Mouse (Mus musculus): ENCODE measurements around the gene Mettl17. TPM values are rescaled to one million over a fixed set of nuclear protein-coding genes. Genes with fewer than 3 reads are reported as not detected.

Gene Mettl17
- polyA plus RNA-seq, 1 experiment from 2014 or later = 40.5 TPM

DNA sequence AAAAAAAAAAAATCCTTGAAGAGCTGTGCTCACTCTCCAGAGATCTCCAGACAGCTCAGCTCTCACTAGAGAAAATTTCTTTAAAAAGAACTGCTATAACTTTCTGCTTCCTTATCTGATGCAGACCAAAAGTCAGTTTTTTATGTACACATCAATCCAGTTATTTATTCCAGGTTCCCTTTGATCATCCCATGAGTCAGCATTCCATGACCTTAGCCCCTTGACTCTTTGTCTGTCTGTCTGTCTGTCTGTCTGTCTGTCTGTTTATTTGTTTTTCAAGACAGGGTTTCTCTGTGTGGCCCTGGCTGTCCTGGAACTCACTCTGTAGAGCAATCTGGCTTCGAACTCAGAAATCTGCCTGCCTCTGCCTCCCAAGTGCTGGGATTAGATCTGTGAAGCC lies 14.7 kb downstream of the Mettl17 start:
- no peaks in the 10 kb centered on the region for H3K9me3 ChIP-seq
- 87% methylated on average over 1 of the region's 1 CpGs for WGBS
- ATAC-seq (ENCODE audit: extremely low read depth, insufficient number of reproducible peaks, low FRiP score, low TSS enrichment) = no peak

DNA sequence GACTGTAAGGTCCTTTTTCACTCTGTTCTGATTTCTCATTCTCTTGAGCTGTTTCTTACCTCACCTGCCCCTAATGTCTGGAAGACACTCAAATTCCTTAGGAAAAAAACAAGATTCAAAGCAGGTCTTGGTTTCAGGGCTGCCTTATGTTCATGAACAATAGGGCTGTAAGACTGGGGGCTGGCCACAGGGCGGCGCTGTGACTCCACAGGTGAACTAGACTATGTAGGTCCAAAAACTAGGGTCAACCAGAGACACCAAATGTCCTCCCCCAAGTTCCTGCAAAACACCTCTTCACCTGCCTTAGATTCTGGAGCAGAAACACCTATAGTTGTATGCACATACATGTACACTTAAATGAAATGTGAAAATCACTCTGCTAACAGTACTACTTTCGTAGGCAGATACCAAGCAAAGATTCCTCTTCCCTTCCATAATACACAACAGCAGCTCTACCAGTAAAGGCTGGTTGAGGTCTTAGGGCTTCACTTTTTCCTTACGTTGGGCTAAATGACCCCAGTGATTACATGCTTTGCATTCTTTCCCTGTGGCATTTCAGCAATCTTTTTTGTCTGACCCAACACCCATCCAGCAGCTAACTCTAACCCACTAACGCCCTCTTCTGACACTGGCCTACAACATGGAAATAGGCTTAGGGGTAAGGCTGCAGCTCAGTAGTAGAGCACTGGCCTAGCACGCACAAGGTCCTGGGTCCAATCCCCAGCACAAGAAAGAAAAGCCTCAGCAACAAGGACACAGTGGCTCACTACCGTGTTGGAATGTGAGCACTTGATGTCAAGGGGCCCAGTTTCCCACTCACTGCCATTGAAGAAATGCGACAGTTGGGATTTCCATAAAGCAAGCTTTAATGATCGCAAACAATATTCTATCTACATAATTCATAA lies 18.4 kb downstream of the Mettl17 start:
- Histone ChIP-seq H3K27ac (replicated peaks) (peak overlapping the region; percentile 53), H3K4me1 (peaks cover 31% of the 10 kb centered on the region), H3K9ac (0 out of 2 replicates have a peak overlapping the region, but pooled peaks have one; percentile 29), H3K36me3 (peaks cover 33% of the 10 kb centered on the region), H3K27me3 (replicated peaks) (no peaks in the 10 kb centered on the region), H3K4me3 (no peak overlapping the region), H3K4me2 (no peak overlapping the region), H3K9me3 (no peaks in the 10 kb centered on the region)
- WGBS = 44% methylated on average over 9 of the region's 9 CpGs
- no peak for ATAC-seq (ENCODE audit: extremely low read depth, insufficient number of reproducible peaks, low FRiP score, low TSS enrichment)

More for the DNA sequence above, 14.7 kb downstream of the Mettl17 start:
- no peak overlapping the region for H3K27ac ChIP-seq (replicated peaks)
- H3K4me2 ChIP-seq = no peak overlapping the region
- H3K4me3 ChIP-seq = no peak overlapping the region
- H3K9ac ChIP-seq = no peak overlapping the region
- peaks cover 3% of the 10 kb centered on the region; the same call in 1 of the 2 replicates for H3K36me3 ChIP-seq
- no peaks in the 10 kb centered on the region for H3K27me3 ChIP-seq (replicated peaks)
- peaks cover 14% of the 10 kb centered on the region for H3K4me1 ChIP-seq

- 0 out of 2 replicates have a peak overlapping the region, but pooled peaks have one; percentile 24 for H3K9ac ChIP-seq
- H3K9me3 ChIP-seq = no peaks in the 10 kb centered on the region
- no peaks in the 10 kb centered on the region for H3K27me3 ChIP-seq (replicated peaks)
- H3K27ac ChIP-seq (replicated peaks) = 0 out of 2 replicates have a peak overlapping the region, but pooled peaks have one; percentile 15
- no peak overlapping the region for H3K4me2 ChIP-seq
- H3K4me3 ChIP-seq = no peak overlapping the region
- peaks cover 40% of the 10 kb centered on the region for H3K36me3 ChIP-seq
- no peak for ATAC-seq (ENCODE audit: extremely low read depth, insufficient number of reproducible peaks, low FRiP score, low TSS enrichment)
- peaks cover 31% of the 10 kb centered on the region for H3K4me1 ChIP-seq
- 77% methylated on average over 9 of the region's 9 CpGs for WGBS
Measured at GRCm38 (mm10) chr14:51903782-51904181, 19.1 kb downstream of the Mettl17 start.

- H3K9me3 ChIP-seq = no peaks in the 10 kb centered on the region
- H3K4me3 ChIP-seq = no peak overlapping the region
- H3K4me1 ChIP-seq = peaks cover 31% of the 10 kb centered on the region
- H3K27ac ChIP-seq (replicated peaks) = no peak overlapping the region
- no peaks in the 10 kb centered on the region for H3K27me3 ChIP-seq (replicated peaks)
- no peak overlapping the region for H3K9ac ChIP-seq
- H3K36me3 ChIP-seq = peaks cover 49% of the 10 kb centered on the region
- ATAC-seq (ENCODE audit: extremely low read depth, insufficient number of reproducible peaks, low FRiP score, low TSS enrichment) = no peak
- no peak overlapping the region for H3K4me2 ChIP-seq
- WGBS = 67% methylated on average over 7 of the region's 7 CpGs
Measured at GRCm38 (mm10) chr14:51904706-51905105, 20.1 kb downstream of the Mettl17 start.

DNA sequence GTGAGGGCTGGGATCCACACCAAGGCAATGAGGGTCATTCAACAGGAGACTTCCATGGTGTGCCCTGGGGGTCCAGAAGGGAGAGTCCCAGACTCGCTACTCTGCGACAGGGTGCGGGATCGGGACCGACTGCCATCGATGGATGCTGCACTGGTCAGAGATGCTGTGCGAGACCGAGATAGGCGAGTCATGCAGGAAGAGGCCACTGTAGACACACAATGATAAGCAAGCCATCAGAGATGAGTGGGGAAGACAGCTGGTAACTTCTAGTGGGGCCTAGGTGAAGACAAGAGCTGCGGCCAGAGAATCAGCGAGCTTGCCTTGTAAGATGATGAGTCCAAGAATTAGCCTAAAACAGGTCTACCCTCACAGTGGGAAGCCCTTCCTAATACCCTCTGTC lies 21.5 kb downstream of the Mettl17 start:
- Histone ChIP-seq H3K36me3 (peaks cover 63% of the 10 kb centered on the region), H3K27me3 (replicated peaks) (no peaks in the 10 kb centered on the region), H3K9me3 (no peaks in the 10 kb centered on the region), H3K4me2 (no peak overlapping the region), H3K9ac (no peak overlapping the region), H3K4me1 (peaks cover 31% of the 10 kb centered on the region), H3K4me3 (no peak overlapping the region), H3K27ac (replicated peaks) (no peak overlapping the region)
- WGBS = 69% methylated on average over 11 of the region's 11 CpGs
- ATAC-seq (ENCODE audit: extremely low read depth, insufficient number of reproducible peaks, low FRiP score, low TSS enrichment) = no peak

- 85% methylated on average over 10 of the region's 10 CpGs for WGBS
- no peak overlapping the region; the same call in 1 of the 2 replicates for H3K9ac ChIP-seq
- no peak overlapping the region for H3K27ac ChIP-seq (replicated peaks)
- H3K36me3 ChIP-seq = peaks cover 53% of the 10 kb centered on the region
- no peaks in the 10 kb centered on the region for H3K27me3 ChIP-seq (replicated peaks)
- no peaks in the 10 kb centered on the region for H3K9me3 ChIP-seq
- H3K4me2 ChIP-seq = peak overlapping the region; percentile 99
- ATAC-seq (ENCODE audit: extremely low read depth, insufficient number of reproducible peaks, low FRiP score, low TSS enrichment) = no peak
- H3K4me3 ChIP-seq = peak overlapping the region; percentile 71; the same call in 1 of the 2 replicates
- H3K4me1 ChIP-seq = peaks cover 46% of the 10 kb centered on the region
Measured at GRCm38 (mm10) chr14:51911301-51911700, 26.7 kb downstream of the Mettl17 start.

- H3K4me3 ChIP-seq = peak overlapping the region; percentile 71
- peak overlapping the region; percentile 99 for H3K4me2 ChIP-seq
- peak overlapping the region; percentile 95 for H3K27ac ChIP-seq (replicated peaks)
- 8% methylated on average over 14 of the region's 14 CpGs for WGBS
- peak overlapping the region; percentile 91 for H3K9ac ChIP-seq
- no peaks in the 10 kb centered on the region for H3K27me3 ChIP-seq (replicated peaks)
- no peaks in the 10 kb centered on the region for H3K9me3 ChIP-seq
- H3K36me3 ChIP-seq = peaks cover 41% of the 10 kb centered on the region
- ATAC-seq (ENCODE audit: extremely low read depth, insufficient number of reproducible peaks, low FRiP score, low TSS enrichment) = 0 out of 2 replicates have a peak, but pooled peaks have one; percentile 3
- peaks cover 34% of the 10 kb centered on the region for H3K4me1 ChIP-seq
Measured at GRCm38 (mm10) chr14:51912391-51913061, 27.9 kb downstream of the Mettl17 start.

- Histone ChIP-seq H3K4me1 (peaks cover 29% of the 10 kb centered on the region), H3K9me3 (no peaks in the 10 kb centered on the region), H3K4me3 (peak overlapping the region; percentile 71), H3K36me3 (peaks cover 33% of the 10 kb centered on the region), H3K27ac (replicated peaks) (peak overlapping the region; percentile 95), H3K9ac (peak overlapping the region; percentile 91), H3K27me3 (replicated peaks) (no peaks in the 10 kb centered on the region), H3K4me2 (peak overlapping the region; percentile 99)
- peak; percentile 82 for ATAC-seq (ENCODE audit: extremely low read depth, insufficient number of reproducible peaks, low FRiP score, low TSS enrichment)
- WGBS = under 1% methylated on average over 54 of the region's 58 CpGs
Measured at GRCm38 (mm10) chr14:51913062-51913959, 28.7 kb downstream of the Mettl17 start.

- H3K27ac ChIP-seq (replicated peaks) = peak within 1 kb of the TSS; percentile 95
- H3K9ac ChIP-seq = peak within 1 kb of the TSS; percentile 91
- no peaks in the 10 kb centered on the region for H3K27me3 ChIP-seq (replicated peaks)
- H3K9me3 ChIP-seq = no peaks in the 10 kb centered on the region
- H3K4me1 ChIP-seq = peaks cover 29% of the 10 kb centered on the region
- peak; percentile 43; the same call in 1 of the 2 replicates for ATAC-seq (ENCODE audit: extremely low read depth, insufficient number of reproducible peaks, low FRiP score, low TSS enrichment)
- H3K36me3 ChIP-seq = peaks cover 25% of the 10 kb centered on the region
- peak within 1 kb of the TSS; percentile 99 for H3K4me2 ChIP-seq
- H3K4me3 ChIP-seq = peak within 1 kb of the TSS; percentile 71
- WGBS = 4% methylated on average over 20 of the region's 23 CpGs
Measured at GRCm38 (mm10) chr14:51913960-51914762, 29.5 kb downstream of the Mettl17 start, which contains the start of gene Ndrg2. TSS of gene Ndrg2 (minus strand) at chr14:51914158.

DNA sequence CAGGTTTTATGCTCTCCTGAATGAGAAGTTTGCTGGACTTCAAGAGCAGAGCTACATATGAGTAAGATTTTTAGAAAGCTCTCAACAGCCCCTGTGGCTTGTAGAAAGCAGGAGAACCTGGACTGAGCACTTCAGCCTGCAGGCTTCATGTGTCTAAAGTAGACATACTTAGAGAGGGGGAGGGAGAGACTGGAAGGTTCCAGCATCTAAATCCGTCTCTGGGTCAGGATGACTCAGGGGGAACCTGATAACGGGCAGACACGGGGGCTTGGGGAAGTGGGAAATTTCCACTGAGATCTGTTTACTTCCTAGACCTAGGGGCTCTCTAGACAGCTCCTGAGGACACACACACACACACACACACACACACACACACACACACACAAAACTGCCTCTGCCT lies 30.4 kb downstream of the Mettl17 start:
- Histone ChIP-seq H3K4me1 (peaks cover 29% of the 10 kb centered on the region), H3K27ac (replicated peaks) (peak overlapping the region; percentile 95), H3K27me3 (replicated peaks) (no peaks in the 10 kb centered on the region), H3K36me3 (peaks cover 16% of the 10 kb centered on the region), H3K9ac (peak overlapping the region; percentile 8; the same call in 1 of the 2 replicates), H3K4me2 (peak overlapping the region; percentile 99), H3K9me3 (no peaks in the 10 kb centered on the region), H3K4me3 (no peak overlapping the region)
- 2% methylated on average over 3 of the region's 3 CpGs for WGBS
- ATAC-seq (ENCODE audit: extremely low read depth, insufficient number of reproducible peaks, low FRiP score, low TSS enrichment) = no peak
